Mouse (Mus musculus): ENCODE data around the gene Cabp1. TPM values are rescaled to one million over a fixed set of nuclear protein-coding genes. Genes with fewer than 3 reads are reported as not detected.

Gene Cabp1
- polyA plus RNA-seq, 1 experiment from 2014 or later = 1.3 TPM

DNA sequence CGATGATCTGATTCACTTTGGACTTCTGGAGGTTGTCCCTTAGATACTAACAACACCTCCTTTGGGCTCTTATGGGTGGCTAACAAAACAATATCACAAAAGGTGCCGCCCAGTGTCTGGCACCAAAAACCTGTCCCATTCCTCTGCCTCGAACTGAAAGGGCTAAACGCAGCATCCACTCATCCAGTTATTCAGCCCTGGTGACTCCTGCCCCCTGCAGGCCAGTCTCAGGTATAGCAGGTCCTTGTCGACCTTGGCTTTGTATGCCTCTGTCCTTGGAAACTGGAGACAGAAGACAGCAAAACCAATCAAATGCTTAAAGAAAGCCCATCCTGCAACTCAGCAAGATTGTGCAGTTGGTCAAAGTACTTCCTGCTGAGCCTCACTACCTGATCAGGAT, 5.4 kb downstream of the Cabp1 start:
- DNase-seq (ENCODE audit: low spot score) (no peak), ATAC-seq (replicated peaks; ENCODE audit: low FRiP score, low TSS enrichment, low read depth) (no peak)
- H3K9me3 ChIP-seq (ENCODE audit: control insufficient read depth, low read length) = no peaks in the 10 kb centered on the region
- H3K36me3 ChIP-seq (ENCODE audit: control insufficient read depth, insufficient read depth, low read length) = no peaks in the 10 kb centered on the region
- H3K4me3 ChIP-seq (ENCODE audit: low read depth, low read length) = no peak overlapping the region
- no peak overlapping the region for H3K9ac ChIP-seq (ENCODE audit: low read length)
- no peak overlapping the region for H3K27ac ChIP-seq (ENCODE audit: low read depth)
- WGBS = 51% methylated on average over 5 of the region's 5 CpGs
- no peak overlapping the region for H3K4me2 ChIP-seq (ENCODE audit: low read length)
- peaks cover 46% of the 10 kb centered on the region for H3K27me3 ChIP-seq (replicated peaks; ENCODE audit: control insufficient read depth, insufficient read depth, low read length)
- peaks cover 17% of the 10 kb centered on the region for H3K4me1 ChIP-seq (replicated peaks; ENCODE audit: control insufficient read depth, insufficient read depth, low read length)

DNA sequence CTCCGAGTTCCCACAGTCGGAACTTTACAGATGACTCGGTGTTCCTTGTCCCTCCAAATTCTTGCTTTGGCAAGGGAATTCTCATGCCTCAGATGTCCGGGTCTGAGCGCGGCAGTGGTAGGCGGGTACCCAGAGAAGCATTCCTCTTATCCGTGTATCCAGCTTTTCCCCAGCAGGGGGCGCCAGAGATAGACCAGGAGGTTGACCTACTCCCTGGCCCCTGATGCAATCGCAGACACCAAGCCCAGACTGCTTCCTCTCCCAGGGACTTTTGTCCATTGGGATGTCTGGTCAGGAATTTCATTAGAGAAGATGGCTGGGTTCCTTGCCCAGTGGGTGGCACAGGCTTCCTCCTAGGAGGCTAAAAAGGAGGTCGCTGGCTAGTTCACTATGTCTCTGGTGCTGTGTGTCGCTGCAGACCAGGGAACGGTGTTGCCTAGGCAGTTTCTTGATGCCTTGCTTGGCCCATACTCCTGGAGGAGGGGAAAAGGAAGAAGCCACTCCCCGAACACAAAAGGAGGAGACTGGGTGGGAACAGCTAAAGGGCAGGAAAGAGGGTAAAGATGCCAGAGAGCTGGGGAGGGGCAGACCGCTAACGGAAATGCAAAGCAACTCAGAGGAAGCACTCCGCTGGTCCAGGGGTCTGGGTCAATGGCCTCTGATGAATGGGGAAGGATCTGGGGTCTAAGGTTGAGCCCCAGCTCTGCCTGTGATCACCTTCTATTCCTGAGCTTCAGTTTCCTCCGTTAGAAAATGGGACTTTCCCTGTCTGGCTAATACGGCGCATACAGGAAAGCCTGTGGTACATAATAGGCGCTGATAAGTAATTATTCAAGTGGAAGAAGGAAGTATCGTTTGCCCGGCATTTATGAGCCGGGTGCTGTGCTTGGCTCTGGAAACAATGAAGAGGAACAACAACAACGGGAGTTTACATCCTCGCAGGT, 6.7 kb downstream of the Cabp1 start:
- Histone ChIP-seq H3K9ac (ENCODE audit: low read length) (no peak overlapping the region), H3K27ac (ENCODE audit: low read depth) (no peak overlapping the region; the same call in 1 of the 2 replicates), H3K9me3 (ENCODE audit: control insufficient read depth, low read length) (no peaks in the 10 kb centered on the region), H3K4me2 (ENCODE audit: low read length) (peak overlapping the region; percentile 31), H3K27me3 (replicated peaks; ENCODE audit: control insufficient read depth, insufficient read depth, low read length) (peaks cover 32% of the 10 kb centered on the region), H3K36me3 (ENCODE audit: control insufficient read depth, insufficient read depth, low read length) (no peaks in the 10 kb centered on the region), H3K4me1 (replicated peaks; ENCODE audit: control insufficient read depth, insufficient read depth, low read length) (peaks cover 10% of the 10 kb centered on the region; the same call in 1 of the 2 replicates), H3K4me3 (ENCODE audit: low read depth, low read length) (no peak overlapping the region)
- DNase-seq (ENCODE audit: low spot score) = peak; percentile 95
- WGBS = 25% methylated on average over 26 of the region's 26 CpGs
- peak; percentile 79 for ATAC-seq (replicated peaks; ENCODE audit: low FRiP score, low TSS enrichment, low read depth)

DNA sequence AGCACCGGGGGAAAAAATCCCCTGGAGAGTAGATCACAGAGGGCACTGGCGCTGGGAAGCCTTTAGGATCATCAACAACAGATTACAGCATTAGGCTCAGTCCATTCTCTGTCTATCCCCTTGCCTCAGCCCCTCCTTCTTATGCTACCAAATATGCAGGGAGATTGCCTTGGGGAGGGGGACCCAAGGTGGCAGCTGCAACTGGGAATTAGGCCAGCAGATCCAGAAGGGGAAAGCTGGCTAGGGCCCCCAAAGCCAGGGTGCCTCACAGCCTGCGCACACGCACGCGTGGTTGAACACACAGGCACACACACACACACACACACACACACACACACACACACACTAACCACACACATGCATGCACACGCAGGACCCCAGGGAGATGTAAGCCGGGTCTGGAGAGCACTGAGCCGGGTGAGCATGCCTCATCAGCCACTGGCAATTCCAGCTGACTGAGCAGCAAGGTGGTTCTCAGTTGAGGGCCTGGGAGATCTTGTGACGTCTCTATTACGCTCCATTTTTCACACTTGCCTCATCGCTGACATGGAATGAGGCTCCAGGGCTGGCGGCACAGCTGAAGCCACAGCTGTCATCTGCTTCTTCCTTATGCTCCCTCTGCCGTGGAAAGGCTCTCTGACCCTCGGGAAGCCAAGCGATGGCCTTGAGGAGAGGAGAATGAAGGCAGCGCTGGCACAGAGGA, 7.7 kb downstream of the Cabp1 start:
- ATAC-seq (replicated peaks; ENCODE audit: low FRiP score, low TSS enrichment, low read depth) = no peak
- H3K4me2 ChIP-seq (ENCODE audit: low read length) = peak overlapping the region; percentile 31; the same call in 1 of the 2 replicates
- no peak overlapping the region for H3K9ac ChIP-seq (ENCODE audit: low read length)
- no peak overlapping the region for H3K4me3 ChIP-seq (ENCODE audit: low read depth, low read length)
- DNase-seq (ENCODE audit: low spot score) = no peak
- H3K27ac ChIP-seq (ENCODE audit: low read depth) = no peak overlapping the region
- peaks cover 23% of the 10 kb centered on the region for H3K27me3 ChIP-seq (replicated peaks; ENCODE audit: control insufficient read depth, insufficient read depth, low read length)
- no peaks in the 10 kb centered on the region for H3K9me3 ChIP-seq (ENCODE audit: control insufficient read depth, low read length)
- H3K4me1 ChIP-seq (replicated peaks; ENCODE audit: control insufficient read depth, insufficient read depth, low read length) = peaks cover 19% of the 10 kb centered on the region
- 42% methylated on average over 17 of the region's 17 CpGs for WGBS
- no peaks in the 10 kb centered on the region for H3K36me3 ChIP-seq (ENCODE audit: control insufficient read depth, insufficient read depth, low read length)

DNA sequence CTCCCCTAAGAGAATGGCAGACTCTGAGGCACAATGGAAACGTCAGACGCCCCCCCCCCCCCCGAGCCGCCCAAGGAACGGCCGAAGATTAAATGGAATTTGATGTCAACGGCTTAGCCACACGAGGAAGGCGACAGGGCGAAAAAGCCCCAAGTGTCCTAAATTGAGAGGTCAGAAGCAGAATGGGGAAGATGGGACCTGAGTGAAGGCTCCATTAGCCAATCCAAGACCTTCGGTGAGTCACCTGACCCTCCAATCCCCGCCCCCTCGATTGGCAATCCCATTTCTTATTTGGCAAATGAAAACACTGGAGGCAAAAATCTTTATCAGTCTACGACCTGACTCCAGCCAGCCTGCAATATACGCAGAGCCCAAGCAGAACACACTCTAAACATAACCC, 9.5 kb downstream of the Cabp1 start:
- Histone ChIP-seq H3K9ac (ENCODE audit: low read length) (no peak overlapping the region), H3K27ac (ENCODE audit: low read depth) (no peak overlapping the region), H3K27me3 (replicated peaks; ENCODE audit: control insufficient read depth, insufficient read depth, low read length) (0 out of 2 replicates have a peak, but pooled peaks cover 7% of the 10 kb centered on the region), H3K4me3 (ENCODE audit: low read depth, low read length) (no peak overlapping the region), H3K36me3 (ENCODE audit: control insufficient read depth, insufficient read depth, low read length) (no peaks in the 10 kb centered on the region), H3K4me1 (replicated peaks; ENCODE audit: control insufficient read depth, insufficient read depth, low read length) (peaks cover 23% of the 10 kb centered on the region), H3K4me2 (ENCODE audit: low read length) (peak overlapping the region; percentile 40), H3K9me3 (ENCODE audit: control insufficient read depth, low read length) (no peaks in the 10 kb centered on the region)
- 16% methylated on average over 11 of the region's 15 CpGs for WGBS
- DNase-seq (ENCODE audit: low spot score) = peak; percentile 72
- ATAC-seq (replicated peaks; ENCODE audit: low FRiP score, low TSS enrichment, low read depth) = no peak

DNA sequence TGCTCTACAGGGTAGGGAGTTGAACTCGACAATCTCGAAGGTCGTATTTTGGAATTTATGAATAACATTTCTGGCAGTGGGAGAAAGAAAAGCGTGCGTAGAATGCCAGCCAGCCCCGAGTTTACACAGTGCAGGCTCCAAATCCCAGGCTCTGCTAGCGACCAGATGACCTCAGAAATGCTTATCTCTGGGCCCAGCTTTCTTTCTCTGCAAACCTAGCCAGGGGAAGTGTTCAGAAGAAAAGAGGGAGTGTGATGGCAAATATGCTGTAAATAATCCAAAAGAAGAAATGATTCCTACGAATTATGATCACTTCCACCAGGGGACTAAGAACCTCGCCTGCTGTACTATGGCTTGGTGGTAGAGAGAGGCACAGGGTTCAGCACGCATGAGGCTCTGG, 10.7 kb downstream of the Cabp1 start:
- 0 out of 2 replicates have a peak, but pooled peaks cover 3% of the 10 kb centered on the region for H3K27me3 ChIP-seq (replicated peaks; ENCODE audit: control insufficient read depth, insufficient read depth, low read length)
- no peak overlapping the region for H3K27ac ChIP-seq (ENCODE audit: low read depth)
- no peak overlapping the region for H3K4me2 ChIP-seq (ENCODE audit: low read length)
- no peak for ATAC-seq (replicated peaks; ENCODE audit: low FRiP score, low TSS enrichment, low read depth)
- no peak overlapping the region for H3K9ac ChIP-seq (ENCODE audit: low read length)
- WGBS = 42% methylated on average over 10 of the region's 10 CpGs
- DNase-seq (ENCODE audit: low spot score) = no peak
- H3K36me3 ChIP-seq (ENCODE audit: control insufficient read depth, insufficient read depth, low read length) = no peaks in the 10 kb centered on the region
- H3K9me3 ChIP-seq (ENCODE audit: control insufficient read depth, low read length) = no peaks in the 10 kb centered on the region
- no peak overlapping the region for H3K4me3 ChIP-seq (ENCODE audit: low read depth, low read length)
- H3K4me1 ChIP-seq (replicated peaks; ENCODE audit: control insufficient read depth, insufficient read depth, low read length) = peaks cover 23% of the 10 kb centered on the region

DNA sequence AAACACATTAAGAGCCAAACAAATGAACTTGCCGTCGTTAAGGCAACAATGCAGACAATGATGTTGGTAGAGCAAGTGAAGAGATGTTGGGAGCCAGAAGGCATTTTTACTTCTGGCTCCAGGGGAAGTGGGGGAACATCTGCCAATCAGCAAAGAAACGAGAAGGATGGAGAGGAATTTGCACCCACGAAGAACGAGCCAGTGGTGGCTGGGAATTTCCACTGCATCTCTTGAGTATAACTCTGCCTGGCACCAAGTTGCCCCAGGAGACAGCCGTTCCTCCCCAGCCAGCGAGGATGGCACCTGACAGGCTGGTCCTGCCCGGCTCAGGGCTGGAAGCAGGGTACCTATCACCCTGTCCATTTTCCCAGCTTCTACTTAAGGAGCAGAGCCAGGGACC, 11.3 kb downstream of the Cabp1 start:
- 65% methylated on average over 8 of the region's 8 CpGs for WGBS
- DNase-seq (ENCODE audit: low spot score) = no peak
- H3K27ac ChIP-seq (ENCODE audit: low read depth) = no peak overlapping the region
- H3K9ac ChIP-seq (ENCODE audit: low read length) = no peak overlapping the region
- no peaks in the 10 kb centered on the region for H3K36me3 ChIP-seq (ENCODE audit: control insufficient read depth, insufficient read depth, low read length)
- H3K4me3 ChIP-seq (ENCODE audit: low read depth, low read length) = no peak overlapping the region
- no peak overlapping the region for H3K4me2 ChIP-seq (ENCODE audit: low read length)
- H3K4me1 ChIP-seq (replicated peaks; ENCODE audit: control insufficient read depth, insufficient read depth, low read length) = peaks cover 23% of the 10 kb centered on the region
- no peak for ATAC-seq (replicated peaks; ENCODE audit: low FRiP score, low TSS enrichment, low read depth)
- H3K27me3 ChIP-seq (replicated peaks; ENCODE audit: control insufficient read depth, insufficient read depth, low read length) = 0 out of 2 replicates have a peak, but pooled peaks cover 3% of the 10 kb centered on the region
- H3K9me3 ChIP-seq (ENCODE audit: control insufficient read depth, low read length) = no peaks in the 10 kb centered on the region

DNA sequence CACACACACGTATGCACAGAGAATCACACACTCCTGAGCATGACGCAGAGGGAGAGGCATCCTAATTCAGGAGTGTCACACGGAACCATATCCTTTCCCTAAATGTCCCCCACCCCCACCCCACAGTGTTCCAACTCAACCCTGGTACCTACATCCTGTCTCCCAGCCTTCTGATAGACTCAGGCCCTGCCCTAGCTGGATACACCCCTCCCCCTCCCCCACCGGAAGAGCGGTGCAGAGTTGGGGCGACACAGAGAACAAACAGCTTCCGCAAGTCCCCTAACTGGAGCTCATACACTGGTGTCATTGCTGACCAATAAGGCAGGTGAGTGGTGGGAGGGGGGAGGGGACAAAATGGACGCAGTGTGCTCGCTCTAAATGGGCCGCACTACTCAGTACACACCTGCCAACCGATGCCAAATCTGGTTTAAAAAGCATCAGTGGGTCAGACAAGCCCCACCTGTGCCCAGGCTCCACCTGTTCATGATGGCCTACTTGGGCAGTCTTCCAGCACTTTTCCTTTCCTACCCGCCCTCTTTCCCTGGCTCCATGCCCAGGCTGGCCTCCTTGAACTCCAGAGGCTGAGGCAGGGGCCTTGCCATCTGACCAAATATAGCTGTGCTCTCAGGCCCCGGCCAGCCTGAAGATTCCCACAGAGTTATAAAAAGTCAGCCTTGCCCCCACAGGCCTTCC, 12.8 kb downstream of the Cabp1 start:
- ATAC-seq (replicated peaks; ENCODE audit: low FRiP score, low TSS enrichment, low read depth) (0 out of 2 replicates have a peak, but pooled peaks have one; percentile 17), DNase-seq (ENCODE audit: low spot score) (no peak)
- WGBS = 76% methylated on average over 13 of the region's 13 CpGs
- no peaks in the 10 kb centered on the region for H3K27me3 ChIP-seq (replicated peaks; ENCODE audit: control insufficient read depth, insufficient read depth, low read length)
- H3K27ac ChIP-seq (ENCODE audit: low read depth) = peak overlapping the region; percentile 43; the same call in 1 of the 2 replicates
- no peak overlapping the region for H3K9ac ChIP-seq (ENCODE audit: low read length)
- peaks cover 18% of the 10 kb centered on the region for H3K4me1 ChIP-seq (replicated peaks; ENCODE audit: control insufficient read depth, insufficient read depth, low read length)
- no peaks in the 10 kb centered on the region for H3K9me3 ChIP-seq (ENCODE audit: control insufficient read depth, low read length)
- no peaks in the 10 kb centered on the region for H3K36me3 ChIP-seq (ENCODE audit: control insufficient read depth, insufficient read depth, low read length)
- H3K4me2 ChIP-seq (ENCODE audit: low read length) = no peak overlapping the region
- no peak overlapping the region for H3K4me3 ChIP-seq (ENCODE audit: low read depth, low read length)

DNA sequence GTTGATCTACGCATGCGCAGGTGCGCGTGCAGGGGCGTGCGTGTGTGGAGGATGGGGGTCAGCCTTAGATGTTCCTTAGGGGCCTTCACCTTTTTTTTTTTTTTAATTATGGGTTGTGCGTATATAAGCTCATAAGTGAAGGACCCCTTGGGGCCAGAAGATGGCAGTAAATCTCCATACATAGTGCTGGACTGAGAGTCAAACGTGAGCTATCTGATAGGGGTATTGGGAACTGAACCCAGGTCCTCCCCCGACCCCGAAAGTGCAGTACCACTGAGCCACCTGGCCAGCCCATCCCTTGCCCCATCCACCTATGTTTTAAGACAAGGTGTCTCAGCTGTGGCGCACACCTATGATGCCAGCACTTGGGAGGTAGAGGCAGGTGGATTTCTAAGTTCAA, 14.6 kb downstream of the Cabp1 start:
- Histone ChIP-seq H3K27me3 (replicated peaks; ENCODE audit: control insufficient read depth, insufficient read depth, low read length) (no peaks in the 10 kb centered on the region), H3K4me3 (ENCODE audit: low read depth, low read length) (no peak overlapping the region), H3K4me1 (replicated peaks; ENCODE audit: control insufficient read depth, insufficient read depth, low read length) (peaks cover 18% of the 10 kb centered on the region), H3K36me3 (ENCODE audit: control insufficient read depth, insufficient read depth, low read length) (no peaks in the 10 kb centered on the region), H3K4me2 (ENCODE audit: low read length) (no peak overlapping the region), H3K27ac (ENCODE audit: low read depth) (no peak overlapping the region), H3K9ac (ENCODE audit: low read length) (no peak overlapping the region), H3K9me3 (ENCODE audit: control insufficient read depth, low read length) (no peaks in the 10 kb centered on the region)
- DNase-seq (ENCODE audit: low spot score) (no peak), ATAC-seq (replicated peaks; ENCODE audit: low FRiP score, low TSS enrichment, low read depth) (no peak)
- 92% methylated on average over 11 of the region's 11 CpGs for WGBS

Data from intestine, embryonic 14.5 days (tissue).